Mouse (Mus musculus) CH12.LX (cell line): ENCODE measurements around the gene Atp5g1. TPM values are rescaled to one million over a fixed set of nuclear protein-coding genes. Genes with fewer than 3 reads are reported as not detected.

Source experiments
- DNase-seq: peaks from one replicate; pipeline ENCODE4 v3.0.0-alpha.2; 2013; ENCODE audit errors: extremely low read depth
- H3K27ac ChIP-seq: 2 replicates; pipeline ENCODE4 v1.5.1; 2012; ENCODE audit warnings: low read depth, mild to moderate bottlenecking, control low read depth, moderate library complexity; ENCODE audit not compliant: insufficient read depth
- H3K27me3 ChIP-seq: replicated peaks from 2 replicates; pipeline ENCODE3; 2012; ENCODE audit warnings: inconsistent platforms
- H3K36me3 ChIP-seq, 2 experiments: replicated peaks in 1 of 2; 2 replicates each; pipeline versions ENCODE3 to v1.6.1; 2012; ENCODE audit warnings: inconsistent platforms in 1 of 2, low read length in 1 of 2, mild to moderate bottlenecking in 1 of 2, mixed read lengths in 1 of 2, moderate library complexity in 1 of 2; ENCODE audit not compliant: control insufficient read depth in 1 of 2, insufficient read depth in 1 of 2
- H3K4me1 ChIP-seq, 2 experiments: 2 replicates each; pipeline ENCODE4 v1.6.1; 2012; ENCODE audit warnings: inconsistent platforms in 1 of 2, moderate library complexity in 1 of 2; ENCODE audit not compliant: insufficient read depth in 2 of 2, control insufficient read depth in 1 of 2
- H3K4me2 ChIP-seq: 2 replicates; pipeline ENCODE4 v1.6.1; 2012; ENCODE audit warnings: low read depth, mild to moderate bottlenecking, control low read depth; ENCODE audit not compliant: poor library complexity, insufficient read depth, severe bottlenecking
- H3K4me3 ChIP-seq, 3 experiments: fragments of 150-350 bp in 1 of 3; sonication (generic) in 1 of 3; replicated peaks in 1 of 3; 2 replicates each; pipeline versions ENCODE3 to v1.5.1; 2011 to 2012; ENCODE audit warnings: low read depth in 2 of 3, low read length in 2 of 3, mild to moderate bottlenecking in 2 of 3, moderate library complexity in 2 of 3, control low read depth in 1 of 3, improper control_type of control experiment in 1 of 3, inconsistent platforms in 1 of 3, mixed read lengths in 1 of 3; ENCODE audit not compliant: poor library complexity in 1 of 3
- H3K79me2 ChIP-seq: replicated peaks from 2 replicates; pipeline ENCODE4 v1.6.1; 2012; ENCODE audit warnings: mild to moderate bottlenecking, moderate library complexity; ENCODE audit not compliant: control insufficient read depth, poor library complexity, insufficient read depth, severe bottlenecking; ENCODE audit errors: extremely low read depth
- H3K9ac ChIP-seq: 2 replicates; pipeline ENCODE4 v1.6.1; 2012; ENCODE audit warnings: low read depth, mild to moderate bottlenecking, control low read depth, moderate library complexity; ENCODE audit not compliant: insufficient read depth
- H3K9me3 ChIP-seq: replicated peaks from 2 replicates; pipeline ENCODE3; 2012; ENCODE audit warnings: low read length, inconsistent platforms, mixed read lengths
- CTCF ChIP-seq, 2 experiments: IDR thresholded peaks in 1 of 2; conservative IDR thresholded peaks in 1 of 2; 2 replicates each; pipeline ENCODE4 v1.5.1; 2011 to 2012; ENCODE audit warnings: low read depth in 2 of 2, low read length in 2 of 2, improper control_type of control experiment in 1 of 2, inconsistent platforms in 1 of 2, mild to moderate bottlenecking in 1 of 2, moderate library complexity in 1 of 2
- E2F4 ChIP-seq: IDR thresholded peaks from 2 replicates; pipeline ENCODE4 v1.6.1; 2011; ENCODE audit warnings: low read depth, low read length, improper control_type of control experiment; ENCODE audit not compliant: insufficient replicate concordance
- ELF1 ChIP-seq: IDR thresholded peaks from 2 replicates; pipeline ENCODE4 v1.6.1; 2014; ENCODE audit warnings: low read depth, mild to moderate bottlenecking, inconsistent platforms, low read length, improper control_type of control experiment
- EP300 ChIP-seq: IDR thresholded peaks from 2 replicates; pipeline ENCODE4 v1.6.1; 2011; ENCODE audit warnings: low read length, improper control_type of control experiment
- HCFC1 ChIP-seq: IDR thresholded peaks from 2 replicates; pipeline ENCODE4 v1.6.1; 2012; ENCODE audit warnings: low read depth, mild to moderate bottlenecking, inconsistent platforms, low read length, improper control_type of control experiment
- JUND ChIP-seq: conservative IDR thresholded peaks from 2 replicates; pipeline ENCODE4 v1.6.1; 2011; ENCODE audit warnings: low read depth, low read length, improper control_type of control experiment
- MAFK ChIP-seq: IDR thresholded peaks from 2 replicates; pipeline ENCODE4 v1.6.1; 2011; ENCODE audit warnings: low read length, improper control_type of control experiment; ENCODE audit not compliant: insufficient replicate concordance
- MAX ChIP-seq: IDR thresholded peaks from 2 replicates; pipeline ENCODE4 v1.6.1; 2011; ENCODE audit warnings: low read length, improper control_type of control experiment
- MEF2A ChIP-seq: IDR thresholded peaks from 2 replicates; pipeline ENCODE4 v1.6.1; 2014; ENCODE audit warnings: low read depth, mild to moderate bottlenecking, inconsistent platforms, low read length, improper control_type of control experiment, borderline replicate concordance
- NELFE ChIP-seq: IDR thresholded peaks from 2 replicates; pipeline ENCODE4 v1.6.1; 2011; ENCODE audit warnings: low read depth, low read length, improper control_type of control experiment
- NRF1 ChIP-seq: IDR thresholded peaks from 2 replicates; pipeline ENCODE4 v1.6.1; 2014; ENCODE audit warnings: low read depth, mild to moderate bottlenecking, inconsistent platforms, low read length, improper control_type of control experiment, moderate library complexity
- RCOR1 ChIP-seq: conservative IDR thresholded peaks from 2 replicates; pipeline ENCODE4 v1.6.1; 2012; ENCODE audit warnings: low read depth, mild to moderate bottlenecking, inconsistent platforms, low read length, improper control_type of control experiment
- SIN3A ChIP-seq: IDR thresholded peaks from 2 replicates; pipeline ENCODE4 v1.6.1; 2012; ENCODE audit warnings: low read length, improper control_type of control experiment, inconsistent platforms
- USF1 ChIP-seq: IDR thresholded peaks from 2 replicates; pipeline ENCODE4 v1.6.1; 2014; ENCODE audit warnings: low read depth, mild to moderate bottlenecking, inconsistent platforms, low read length, improper control_type of control experiment
- USF2 ChIP-seq: conservative IDR thresholded peaks from 2 replicates; pipeline ENCODE4 v1.6.1; 2011; ENCODE audit warnings: low read depth, low read length, improper control_type of control experiment
- ZC3H11A ChIP-seq: IDR thresholded peaks from 2 replicates; pipeline ENCODE4 v1.6.1; 2012; ENCODE audit warnings: low read depth, mild to moderate bottlenecking, inconsistent platforms, low read length, improper control_type of control experiment
- ZKSCAN1 ChIP-seq: IDR thresholded peaks from 2 replicates; pipeline ENCODE4 v1.6.1; 2012; ENCODE audit warnings: low read depth, inconsistent platforms, low read length, improper control_type of control experiment, borderline replicate concordance
- ZMIZ1 ChIP-seq: IDR thresholded peaks from 2 replicates; pipeline ENCODE4 v1.6.1; 2012; ENCODE audit warnings: low read depth, mild to moderate bottlenecking, inconsistent platforms, low read length, improper control_type of control experiment
- ZNF384 ChIP-seq: IDR thresholded peaks from 2 replicates; pipeline ENCODE4 v1.6.1; 2012; ENCODE audit warnings: low read depth, low read length, improper control_type of control experiment, inconsistent platforms
- dilution Hi-C: fragments of 300-500 bp; cut with MboI; formaldehyde crosslinking; loops from 2 replicates; pipeline ENCODE4 v1.14.3; 2020; ENCODE audit warnings: low sequenced_read_pairs; ENCODE audit not compliant: extremely low pct_unique_long_range_greater_than_20kb, extremely low pct_ligation_motif_present
- in situ Hi-C: fragments of 300-500 bp; cut with MboI; formaldehyde crosslinking; loops from 3 replicates; pipeline ENCODE4 v1.14.3; 2019; ENCODE audit warnings: low sequenced_read_pairs, low pct_ligation_motif_present, low pct_unique_long_range_greater_than_20kb, mixed read lengths
- polyA plus RNA-seq: library from polyadenylated mRNA; unstranded; fragments of >175 nt; gene quantifications from 2 replicates; pipeline ENCODE4 v1.2.1, GENCODE M21; 2012; ENCODE audit warnings: low read depth; ENCODE audit not compliant: insufficient read length
- total RNA-seq, 2 experiments: library from RNA; depleted of rRNA; stranded (reverse); fragments of 300-350 nt in 1 of 2; fragments of >200 nt in 1 of 2; gene quantifications; 2 replicates each; pipeline ENCODE4 v1.2.3; 2012 to 2014

Atp5g1 gene
- total and polyA plus RNA-seq, 3 experiments: 778 to 969 (median 851) TPM

- dilution Hi-C loops: no loop called here
- TF ChIP-seq ZC3H11A (no peak), CTCF (conservative IDR thresholded peaks at IDR 0.05 in 1 of 2, IDR thresholded peaks at IDR 0.05 in 1 of 2; ENCODE audit: low read depth in 2 of 2, low read length in 2 of 2) (no peak), ZNF384 (no peak), RCOR1 (no peak), JUND (no peak), SIN3A (no peak), NRF1 (no peak), NELFE (no peak), USF2 (no peak), ELF1 (no peak), ZMIZ1 (no peak; the same call in 1 of the 2 replicates), HCFC1 (no peak), ZKSCAN1 (no peak), MAX (no peak)
- peaks cover 17% of the 10 kb centered on the region for H3K79me2 ChIP-seq
- H3K27ac ChIP-seq: no peak overlapping the region
- H3K4me1 ChIP-seq: peaks cover 7 to 24% of the 10 kb centered on the region in 2 experiments
- in situ Hi-C loops: no loop called here
- no peaks in the 10 kb centered on the region for H3K27me3 ChIP-seq
- no peaks in the 10 kb centered on the region for H3K9me3 ChIP-seq
- peaks cover 21 to 44% of the 10 kb centered on the region in 2 experiments for H3K36me3 ChIP-seq
- DNase-seq: no peak
- peak overlapping the region; percentile 66 to 85 (median 68) for H3K4me3 ChIP-seq
- peak overlapping the region; percentile 86; the same call in 1 of the 2 replicates for H3K9ac ChIP-seq
- peak overlapping the region; percentile 87 for H3K4me2 ChIP-seq
Observed at GRCm38 (mm10) chr11:96073295-96073993, 2.0 kb downstream of the Atp5g1 start.

GRCm38 (mm10) chr11:96071013-96071412, 4.5 kb downstream of the Atp5g1 start:
- Histone ChIP-seq H3K9me3 (no peaks in the 10 kb centered on the region), H3K4me1 (peaks cover 7 to 21% of the 10 kb centered on the region in 2 experiments), H3K4me2 (no peak overlapping the region), H3K27me3 (no peaks in the 10 kb centered on the region), H3K79me2 (peaks cover 17% of the 10 kb centered on the region), H3K4me3 (no peak overlapping the region), H3K9ac (no peak overlapping the region), H3K36me3 (peaks cover 21 to 50% of the 10 kb centered on the region in 2 experiments), H3K27ac (no peak overlapping the region)
- TF ChIP-seq E2F4 (no peak), EP300 (no peak), MEF2A (no peak), MAFK (peak; percentile 67; the same call in 1 of the 2 replicates), CTCF (conservative IDR thresholded peaks at IDR 0.05 in 1 of 2, IDR thresholded peaks at IDR 0.05 in 1 of 2; ENCODE audit: low read depth in 2 of 2, low read length in 2 of 2) (no peak), USF1 (no peak)
- no peak for DNase-seq
- dilution Hi-C loops (no loop called here), in situ Hi-C loops (no loop called here)
